Mouse (Mus musculus): Measurements from ENCODE around the gene Dennd4c.

DNA sequence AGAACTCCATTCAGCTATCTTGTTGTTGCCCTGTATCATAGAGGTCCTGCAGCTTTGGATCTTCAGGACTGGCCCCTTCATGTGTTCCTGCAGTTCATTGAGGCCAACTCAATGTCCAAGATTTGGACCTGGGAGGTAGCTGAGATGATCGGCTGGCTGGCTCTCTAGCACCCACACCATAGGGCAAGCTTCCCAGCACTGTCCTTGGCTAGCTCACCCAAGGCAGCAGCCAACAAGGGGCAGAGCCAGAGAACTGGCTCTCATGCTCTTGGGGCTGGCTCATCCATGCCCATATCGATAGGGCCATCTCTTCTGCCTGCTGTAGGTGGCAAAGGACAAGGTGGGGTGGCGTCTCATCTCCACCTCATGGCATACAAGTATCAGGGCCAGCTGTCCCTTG lies 97.0 kb downstream of the Dennd4c start:
- TF ChIP-seq CTCF (IDR thresholded peaks at IDR 0.05) (no peak), EP300 (IDR thresholded peaks at IDR 0.05) (no peak)
